Mouse (Mus musculus): ENCODE data around the gene Dnah6. TPM values are rescaled to one million over a fixed set of nuclear protein-coding genes. Genes with fewer than 3 reads are reported as not detected.

Dnah6 gene
- polyA plus RNA-seq (2015; fragmentation: Nextera tagmentation; extraction: Ambion mirVana), result 0.20 and 0.23 TPM in 2 replicates

DNA sequence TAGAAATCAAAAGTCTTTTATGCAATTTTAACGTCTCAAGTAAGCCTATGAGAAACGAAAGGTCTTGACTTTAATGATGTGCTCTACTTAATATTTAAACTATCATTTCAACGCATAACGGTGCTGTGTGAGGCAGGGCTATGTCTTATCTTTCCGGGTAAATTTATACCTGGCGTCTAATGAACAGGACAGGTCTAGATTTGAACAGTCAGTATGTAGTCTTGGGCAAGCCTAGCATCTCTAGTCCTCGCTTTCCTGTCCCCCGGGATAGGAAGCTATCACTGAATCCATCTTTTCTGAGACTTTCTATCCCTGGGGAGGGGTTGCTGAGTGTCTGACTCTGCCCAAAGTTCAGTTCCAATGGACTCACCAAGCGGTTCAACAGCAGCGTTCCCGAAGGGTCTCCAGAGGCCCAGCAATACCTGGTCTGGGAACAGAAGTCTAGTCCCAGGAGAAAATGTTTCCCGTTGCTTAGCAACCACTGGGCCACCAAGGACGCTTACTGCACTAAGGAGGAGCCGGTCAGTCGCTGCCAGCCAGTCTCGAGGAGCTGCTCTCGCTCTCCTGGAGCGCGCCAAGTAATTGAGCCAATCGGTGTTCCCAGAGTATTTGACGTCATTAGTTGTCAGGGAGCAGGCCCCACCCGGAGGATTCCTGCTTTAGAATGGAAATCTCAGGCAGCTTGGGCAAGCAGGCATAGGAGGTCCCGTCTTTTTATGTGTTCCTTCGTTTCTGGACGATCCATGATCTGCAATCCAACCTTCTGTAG is at the start of gene Dnah6:
Gene Dnah6, minus strand, starts transcription at position 463 of the 769 bp plus-strand sequence.
- peak within 1 kb of the TSS; percentile 71 for H3K4me2 ChIP-seq (ENCODE audit: low read length)
- peak within 1 kb of the TSS; percentile 46 for H3K4me3 ChIP-seq (replicated peaks; ENCODE audit: low read length)
- WGBS, result 30% methylated on average over 25 of the region's 25 CpGs
- H3K36me3 ChIP-seq (ENCODE audit: control insufficient read depth, insufficient read depth), result no peaks in the 10 kb centered on the region
- peak within 1 kb of the TSS; percentile 29 for H3K27ac ChIP-seq (ENCODE audit: low read length)
- no peaks in the 10 kb centered on the region for H3K9me3 ChIP-seq (ENCODE audit: control insufficient read depth, low read length)
- H3K4me1 ChIP-seq (replicated peaks; ENCODE audit: control insufficient read depth, insufficient read depth, low read length), result peaks cover 8% of the 10 kb centered on the region
- no peaks in the 10 kb centered on the region for H3K27me3 ChIP-seq (replicated peaks; ENCODE audit: control insufficient read depth, insufficient read depth, low read length)
- ATAC-seq, result peak; percentile 100
- H3K9ac ChIP-seq (replicated peaks; ENCODE audit: low read depth, low read length), result peak within 1 kb of the TSS; percentile 53

DNA sequence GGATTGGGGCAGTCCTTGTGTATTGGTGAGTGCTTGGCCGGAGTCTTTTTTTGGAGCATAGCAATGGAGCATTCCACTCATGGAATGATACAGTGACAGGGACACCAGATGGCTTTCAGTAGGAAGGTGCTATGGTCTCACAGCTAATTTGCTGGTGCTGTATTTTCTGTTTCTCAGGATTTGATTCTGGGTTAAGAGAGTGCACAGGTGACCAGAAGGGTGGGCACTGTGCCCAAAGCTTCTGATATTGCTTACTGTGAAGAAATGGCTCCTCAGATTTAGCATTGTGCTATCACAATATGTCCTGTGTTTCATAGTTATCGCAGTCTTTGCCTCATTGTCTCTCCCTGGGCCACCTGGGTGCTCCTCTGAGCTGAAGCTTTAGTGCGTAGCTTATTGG is 47.9 kb upstream of the Dnah6 start:
- H3K36me3 ChIP-seq (ENCODE audit: control insufficient read depth, insufficient read depth), result peaks cover 42% of the 10 kb centered on the region

DNA sequence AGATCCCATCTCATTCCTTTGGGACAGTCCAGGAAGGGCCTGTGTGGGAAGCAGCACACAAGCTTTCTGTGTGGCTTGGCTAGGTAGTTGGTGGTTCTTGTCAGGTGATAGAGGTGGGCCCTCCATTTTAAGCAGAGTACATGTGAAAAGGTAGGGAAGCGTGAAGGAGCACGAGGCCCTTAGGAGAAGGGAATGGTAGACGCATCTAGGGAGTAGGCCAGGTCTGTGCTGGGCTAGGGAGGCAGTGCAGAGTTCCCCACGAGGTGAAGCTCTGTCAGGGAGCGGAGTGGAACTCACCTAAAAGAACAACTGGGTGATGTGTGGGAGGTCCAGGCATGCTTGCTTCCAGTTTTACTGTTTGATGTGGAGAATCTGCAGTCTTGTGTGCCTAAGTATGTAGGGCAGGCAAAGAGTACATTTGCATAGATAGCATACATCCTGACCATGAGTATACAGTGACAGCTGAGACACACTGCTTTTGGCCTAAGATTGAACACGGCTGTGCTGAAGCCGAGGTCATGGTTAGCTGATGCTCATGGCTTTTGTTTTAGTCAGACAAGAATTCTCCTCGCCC is 46.4 kb upstream of the Dnah6 start:
- Histone ChIP-seq H3K27ac (ENCODE audit: low read length) (no peak overlapping the region), H3K4me3 (replicated peaks; ENCODE audit: low read length) (no peak overlapping the region), H3K9me3 (ENCODE audit: control insufficient read depth, low read length) (no peaks in the 10 kb centered on the region), H3K36me3 (ENCODE audit: control insufficient read depth, insufficient read depth) (peaks cover 34% of the 10 kb centered on the region), H3K4me2 (ENCODE audit: low read length) (no peak overlapping the region), H3K9ac (replicated peaks; ENCODE audit: low read depth, low read length) (no peak overlapping the region), H3K4me1 (replicated peaks; ENCODE audit: control insufficient read depth, insufficient read depth, low read length) (no peaks in the 10 kb centered on the region), H3K27me3 (replicated peaks; ENCODE audit: control insufficient read depth, insufficient read depth, low read length) (no peaks in the 10 kb centered on the region)
- 89% methylated on average over 8 of the region's 8 CpGs for WGBS
- no peak for ATAC-seq

More for the DNA sequence above, 47.9 kb upstream of the Dnah6 start:
- Histone ChIP-seq H3K9ac (replicated peaks; ENCODE audit: low read depth, low read length) (no peak overlapping the region), H3K9me3 (ENCODE audit: control insufficient read depth, low read length) (no peaks in the 10 kb centered on the region), H3K4me1 (replicated peaks; ENCODE audit: control insufficient read depth, insufficient read depth, low read length) (no peaks in the 10 kb centered on the region), H3K4me2 (ENCODE audit: low read length) (no peak overlapping the region), H3K4me3 (replicated peaks; ENCODE audit: low read length) (no peak overlapping the region), H3K27ac (ENCODE audit: low read length) (no peak overlapping the region), H3K27me3 (replicated peaks; ENCODE audit: control insufficient read depth, insufficient read depth, low read length) (no peaks in the 10 kb centered on the region)
- ATAC-seq, result no peak
- WGBS, result 97% methylated on average over 3 of the region's 3 CpGs

DNA sequence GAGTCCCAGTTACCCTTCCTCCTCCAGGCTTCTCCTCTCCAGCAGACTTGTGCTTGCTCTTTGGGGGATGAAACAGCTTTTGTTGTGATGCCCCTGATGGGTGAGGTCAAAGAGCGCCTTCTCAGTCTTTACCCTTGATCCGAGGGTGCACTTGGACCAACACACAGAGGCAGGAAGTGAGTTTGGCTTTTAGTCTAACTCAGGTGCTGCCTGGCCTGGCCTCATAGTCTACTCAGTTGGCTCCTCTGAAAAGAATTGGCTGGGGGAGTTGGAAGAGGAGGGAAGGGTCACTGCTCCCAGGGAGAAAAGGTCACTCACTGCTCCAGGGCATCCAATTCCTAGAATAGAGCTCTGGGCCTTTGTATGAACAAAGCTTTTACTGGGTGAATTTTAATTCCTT is 43.4 kb upstream of the Dnah6 start:
- H3K36me3 ChIP-seq (ENCODE audit: control insufficient read depth, insufficient read depth), result peaks cover 18% of the 10 kb centered on the region

DNA sequence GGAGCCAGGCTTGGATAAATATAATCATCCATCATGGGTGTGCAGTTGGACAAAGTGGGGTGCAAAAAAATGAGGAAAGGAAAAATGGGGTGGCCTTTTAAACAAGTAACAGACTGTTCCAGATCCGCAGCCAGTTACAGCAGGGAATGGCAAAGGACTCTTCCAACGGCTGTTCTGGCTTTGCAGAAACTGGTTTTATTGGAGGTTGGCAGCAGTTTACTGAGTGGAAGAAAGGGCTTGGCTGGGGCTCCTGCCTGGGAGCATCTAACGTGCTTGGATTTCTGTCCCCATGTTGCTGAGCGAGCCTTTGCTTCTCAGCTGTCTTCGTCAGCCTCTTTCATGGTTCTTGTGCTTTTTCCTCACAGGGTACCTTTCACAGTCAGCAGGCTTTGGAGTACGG is 38.7 kb upstream of the Dnah6 start:
- no peak overlapping the region for H3K4me2 ChIP-seq (ENCODE audit: low read length)
- 83% methylated on average over 6 of the region's 6 CpGs for WGBS
- no peak for ATAC-seq
- H3K27me3 ChIP-seq (replicated peaks; ENCODE audit: control insufficient read depth, insufficient read depth, low read length), result no peaks in the 10 kb centered on the region
- no peak overlapping the region for H3K27ac ChIP-seq (ENCODE audit: low read length)
- H3K4me1 ChIP-seq (replicated peaks; ENCODE audit: control insufficient read depth, insufficient read depth, low read length), result no peaks in the 10 kb centered on the region
- H3K9ac ChIP-seq (replicated peaks; ENCODE audit: low read depth, low read length), result no peak overlapping the region
- H3K4me3 ChIP-seq (replicated peaks; ENCODE audit: low read length), result no peak overlapping the region
- H3K9me3 ChIP-seq (ENCODE audit: control insufficient read depth, low read length), result no peaks in the 10 kb centered on the region
- H3K36me3 ChIP-seq (ENCODE audit: control insufficient read depth, insufficient read depth), result peaks cover 6% of the 10 kb centered on the region; the same call in 1 of the 2 replicates

More for the DNA sequence above, 43.4 kb upstream of the Dnah6 start:
- H3K4me1 ChIP-seq (replicated peaks; ENCODE audit: control insufficient read depth, insufficient read depth, low read length), result no peaks in the 10 kb centered on the region
- H3K9ac ChIP-seq (replicated peaks; ENCODE audit: low read depth, low read length), result no peak overlapping the region
- H3K4me2 ChIP-seq (ENCODE audit: low read length), result no peak overlapping the region
- ATAC-seq, result no peak
- no peak overlapping the region for H3K27ac ChIP-seq (ENCODE audit: low read length)
- 42% methylated on average over 2 of the region's 2 CpGs for WGBS
- no peaks in the 10 kb centered on the region for H3K27me3 ChIP-seq (replicated peaks; ENCODE audit: control insufficient read depth, insufficient read depth, low read length)
- no peak overlapping the region for H3K4me3 ChIP-seq (replicated peaks; ENCODE audit: low read length)
- H3K9me3 ChIP-seq (ENCODE audit: control insufficient read depth, low read length), result no peaks in the 10 kb centered on the region

DNA sequence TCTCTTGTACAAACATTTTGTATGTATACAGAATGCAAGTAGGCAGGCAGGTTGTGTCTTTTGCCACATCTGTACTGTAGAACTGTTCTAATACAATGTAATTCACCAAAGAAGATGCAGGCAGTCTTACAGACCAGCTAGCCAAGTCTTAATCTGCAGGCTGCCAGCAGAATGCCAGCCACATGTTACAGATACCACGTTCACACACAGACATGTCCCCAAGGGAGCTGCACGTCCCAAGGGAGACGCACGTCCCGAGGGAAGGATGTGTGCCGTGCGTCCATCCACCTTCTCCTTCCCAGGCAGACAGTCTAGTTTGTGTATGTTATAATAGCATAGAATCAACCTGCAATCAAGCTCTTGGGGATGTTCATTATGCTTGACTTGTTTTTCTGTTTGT is 35.6 kb upstream of the Dnah6 start:
- Histone ChIP-seq H3K27ac (ENCODE audit: low read length) (no peak overlapping the region), H3K4me1 (replicated peaks; ENCODE audit: control insufficient read depth, insufficient read depth, low read length) (no peaks in the 10 kb centered on the region), H3K4me3 (replicated peaks; ENCODE audit: low read length) (no peak overlapping the region), H3K4me2 (ENCODE audit: low read length) (no peak overlapping the region), H3K9me3 (ENCODE audit: control insufficient read depth, low read length) (no peaks in the 10 kb centered on the region), H3K36me3 (ENCODE audit: control insufficient read depth, insufficient read depth) (peaks cover 3% of the 10 kb centered on the region; the same call in 1 of the 2 replicates), H3K27me3 (replicated peaks; ENCODE audit: control insufficient read depth, insufficient read depth, low read length) (no peaks in the 10 kb centered on the region), H3K9ac (replicated peaks; ENCODE audit: low read depth, low read length) (no peak overlapping the region)
- WGBS, result 95% methylated on average over 7 of the region's 7 CpGs
- no peak for ATAC-seq

DNA sequence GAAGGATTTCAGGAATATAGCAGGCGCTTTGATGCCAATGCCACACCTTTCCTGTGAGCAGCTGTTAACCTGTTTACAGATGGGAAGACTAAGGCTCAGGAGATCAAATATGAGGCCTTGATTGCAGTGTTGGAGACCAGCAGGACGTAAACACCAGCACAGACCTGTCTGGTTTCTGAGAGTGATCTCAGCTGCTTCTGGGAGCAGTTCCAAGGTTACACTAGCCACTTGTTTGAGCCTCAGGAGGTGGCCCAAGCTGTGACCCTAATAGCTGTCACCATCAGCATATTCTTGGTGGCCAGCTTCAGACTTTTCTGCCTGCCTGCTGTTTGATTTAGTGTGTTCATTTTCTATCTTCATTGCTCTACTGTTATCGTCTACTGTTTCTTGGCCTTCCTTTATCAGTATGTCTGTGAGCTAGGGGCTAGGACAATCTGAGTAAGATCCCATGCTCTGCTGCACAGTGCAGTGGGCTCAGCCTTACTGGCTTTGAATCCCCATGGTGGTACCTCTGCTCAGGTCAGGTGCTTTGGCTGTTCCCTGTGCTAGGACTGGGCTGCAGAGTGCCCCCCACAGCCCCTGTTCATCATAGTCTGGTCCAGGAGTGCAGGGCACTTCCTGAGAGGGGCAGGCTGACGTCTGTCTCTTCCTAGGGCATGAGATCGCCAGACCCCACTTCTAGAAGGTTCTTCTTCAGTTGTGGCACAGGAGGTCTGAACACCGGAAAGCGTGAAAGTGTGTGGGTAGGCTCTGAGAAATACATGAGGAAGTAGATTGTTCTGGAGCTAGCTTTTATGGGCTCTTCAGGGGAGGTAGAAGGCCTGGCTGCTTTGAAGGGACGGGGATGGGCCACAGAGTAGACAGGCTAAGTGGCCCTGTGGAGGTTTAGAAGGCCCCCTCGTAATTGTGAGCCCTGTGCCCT is 33.1 kb upstream of the Dnah6 start:
- H3K27ac ChIP-seq (ENCODE audit: low read length), result no peak overlapping the region
- 85% methylated on average over 9 of the region's 9 CpGs for WGBS
- H3K36me3 ChIP-seq (ENCODE audit: control insufficient read depth, insufficient read depth), result no peaks in the 10 kb centered on the region; the same call in 1 of the 2 replicates
- no peak overlapping the region for H3K9ac ChIP-seq (replicated peaks; ENCODE audit: low read depth, low read length)
- no peak for ATAC-seq
- H3K9me3 ChIP-seq (ENCODE audit: control insufficient read depth, low read length), result no peaks in the 10 kb centered on the region
- H3K4me2 ChIP-seq (ENCODE audit: low read length), result no peak overlapping the region
- H3K27me3 ChIP-seq (replicated peaks; ENCODE audit: control insufficient read depth, insufficient read depth, low read length), result no peaks in the 10 kb centered on the region
- peaks cover 8% of the 10 kb centered on the region for H3K4me1 ChIP-seq (replicated peaks; ENCODE audit: control insufficient read depth, insufficient read depth, low read length)
- H3K4me3 ChIP-seq (replicated peaks; ENCODE audit: low read length), result no peak overlapping the region

DNA sequence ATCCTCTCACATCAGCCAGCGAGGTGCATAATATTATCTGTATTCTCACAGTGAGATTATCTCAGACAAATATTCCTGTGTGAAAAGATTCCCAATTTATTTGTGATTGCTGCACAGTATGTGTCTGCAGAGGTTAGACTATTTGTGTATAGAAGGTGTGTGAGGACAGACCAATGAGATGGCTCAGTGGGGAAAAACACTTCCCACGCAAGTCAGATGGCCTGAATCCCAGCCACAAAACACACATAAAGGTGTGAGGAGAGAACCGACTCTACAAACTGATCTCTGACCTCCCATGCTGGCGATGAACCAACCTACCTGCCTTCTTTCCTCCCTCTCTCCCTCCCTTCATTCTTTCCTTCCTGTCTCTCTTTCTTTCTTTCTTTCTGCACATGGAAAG is 32.1 kb upstream of the Dnah6 start:
- H3K36me3 ChIP-seq (ENCODE audit: control insufficient read depth, insufficient read depth), result no peaks in the 10 kb centered on the region; the same call in 1 of the 2 replicates
- H3K4me2 ChIP-seq (ENCODE audit: low read length), result no peak overlapping the region
- WGBS, result 87% methylated on average over 4 of the region's 4 CpGs
- no peaks in the 10 kb centered on the region for H3K27me3 ChIP-seq (replicated peaks; ENCODE audit: control insufficient read depth, insufficient read depth, low read length)
- H3K27ac ChIP-seq (ENCODE audit: low read length), result no peak overlapping the region
- H3K4me1 ChIP-seq (replicated peaks; ENCODE audit: control insufficient read depth, insufficient read depth, low read length), result peaks cover 14% of the 10 kb centered on the region
- H3K9me3 ChIP-seq (ENCODE audit: control insufficient read depth, low read length), result no peaks in the 10 kb centered on the region
- no peak for ATAC-seq
- no peak overlapping the region for H3K9ac ChIP-seq (replicated peaks; ENCODE audit: low read depth, low read length)
- no peak overlapping the region for H3K4me3 ChIP-seq (replicated peaks; ENCODE audit: low read length)

DNA sequence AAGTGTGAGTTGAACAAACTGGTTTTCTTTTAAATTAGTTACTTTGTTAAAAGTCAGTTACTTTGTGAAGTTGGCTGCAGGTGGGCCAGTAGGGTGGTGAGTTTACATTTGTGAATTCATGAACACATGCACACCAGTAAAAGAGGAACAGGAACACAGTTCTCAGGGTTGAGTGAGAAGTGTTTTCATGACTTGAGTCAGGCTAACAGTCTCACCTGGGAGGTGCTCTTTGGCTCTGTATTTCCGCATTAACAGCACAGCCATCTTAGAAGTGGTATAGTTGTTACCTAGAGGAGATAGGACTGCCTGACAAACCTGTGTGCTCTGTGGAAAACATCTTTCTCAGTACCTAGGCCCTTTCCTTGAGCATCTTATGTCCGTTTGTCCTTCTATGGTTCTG is 31.6 kb upstream of the Dnah6 start:
- no peak overlapping the region for H3K27ac ChIP-seq (ENCODE audit: low read length)
- H3K9ac ChIP-seq (replicated peaks; ENCODE audit: low read depth, low read length), result no peak overlapping the region
- H3K4me1 ChIP-seq (replicated peaks; ENCODE audit: control insufficient read depth, insufficient read depth, low read length), result peaks cover 14% of the 10 kb centered on the region
- 93% methylated on average over 2 of the region's 2 CpGs for WGBS
- no peaks in the 10 kb centered on the region for H3K27me3 ChIP-seq (replicated peaks; ENCODE audit: control insufficient read depth, insufficient read depth, low read length)
- no peak for ATAC-seq
- H3K4me2 ChIP-seq (ENCODE audit: low read length), result no peak overlapping the region
- no peaks in the 10 kb centered on the region for H3K9me3 ChIP-seq (ENCODE audit: control insufficient read depth, low read length)
- no peak overlapping the region for H3K4me3 ChIP-seq (replicated peaks; ENCODE audit: low read length)
- no peaks in the 10 kb centered on the region; the same call in 1 of the 2 replicates for H3K36me3 ChIP-seq (ENCODE audit: control insufficient read depth, insufficient read depth)

Data from forebrain, embryonic 16.5 days (tissue).